Mouse (Mus musculus): Measurements from ENCODE around the gene Ak8.

Gene Ak8

GRCm38 (mm10) chr2:28699361-28700335 is at the start of gene Ak8, which contains the start of gene Spaca9:
Gene Ak8 (plus strand): TSS chr2:28700164.
Gene Spaca9 (minus strand): TSS chr2:28699727.
- DNase-seq: peak; percentile 73

- DNase-seq: no peak
Measured at GRCm38 (mm10) chr2:28650526-28650925, 49.4 kb upstream of the Ak8 start.

GRCm38 (mm10) chr2:28653351-28653750 is 46.6 kb upstream of the Ak8 start:
- no peak for DNase-seq

- peak; percentile 51 for DNase-seq
Measured at GRCm38 (mm10) chr2:28654295-28654694, 45.7 kb upstream of the Ak8 start.

- DNase-seq: no peak
Measured at GRCm38 (mm10) chr2:28656216-28656615, 43.7 kb upstream of the Ak8 start.

- no peak for DNase-seq
Measured at GRCm38 (mm10) chr2:28662891-28663290, 37.1 kb upstream of the Ak8 start.

GRCm38 (mm10) chr2:28665818-28666217 is 34.1 kb upstream of the Ak8 start:
- DNase-seq: no peak

- DNase-seq: no peak
Measured at GRCm38 (mm10) chr2:28671438-28671837, 28.5 kb upstream of the Ak8 start.

GRCm38 (mm10) chr2:28676005-28676404 is 24.0 kb upstream of the Ak8 start:
- DNase-seq: no peak

- DNase-seq: no peak
Measured at GRCm38 (mm10) chr2:28680710-28681109, 19.3 kb upstream of the Ak8 start.

GRCm38 (mm10) chr2:28681718-28682117 is 18.2 kb upstream of the Ak8 start:
- DNase-seq: no peak

GRCm38 (mm10) chr2:28685895-28686294 is 14.1 kb upstream of the Ak8 start:
- DNase-seq: no peak

GRCm38 (mm10) chr2:28688431-28688830 is 11.5 kb upstream of the Ak8 start:
- DNase-seq: peak; percentile 42

GRCm38 (mm10) chr2:28692692-28693091 is 7.3 kb upstream of the Ak8 start:
- DNase-seq: no peak

GRCm38 (mm10) chr2:28698566-28698965 is 1.4 kb upstream of the Ak8 start:
- no peak for DNase-seq

- peak; percentile 55 for DNase-seq
Measured at GRCm38 (mm10) chr2:28701646-28702262, 1.8 kb downstream of the Ak8 start.

GRCm38 (mm10) chr2:28706106-28706636 is 6.2 kb downstream of the Ak8 start:
- no peak for DNase-seq

GRCm38 (mm10) chr2:28706787-28707186 is 6.8 kb downstream of the Ak8 start:
- DNase-seq: no peak

- DNase-seq: no peak
Measured at GRCm38 (mm10) chr2:28713036-28713435, 13.1 kb downstream of the Ak8 start.

- no peak for DNase-seq
Measured at GRCm38 (mm10) chr2:28722419-28722818, 22.5 kb downstream of the Ak8 start.

GRCm38 (mm10) chr2:28723912-28724311 is 23.9 kb downstream of the Ak8 start:
- DNase-seq: no peak

GRCm38 (mm10) chr2:28727786-28728404 is 27.9 kb downstream of the Ak8 start:
- DNase-seq: no peak

GRCm38 (mm10) chr2:28730676-28731075 is 30.7 kb downstream of the Ak8 start:
- DNase-seq: no peak

All from liver (tissue).